Mouse (Mus musculus): ENCODE measurements around the gene Kif21a. TPM values are rescaled to one million over a fixed set of nuclear protein-coding genes. Genes with fewer than 3 reads are reported as not detected.

Kif21a gene
- total and polyA plus RNA-seq, 3 experiments = not detected

DNA sequence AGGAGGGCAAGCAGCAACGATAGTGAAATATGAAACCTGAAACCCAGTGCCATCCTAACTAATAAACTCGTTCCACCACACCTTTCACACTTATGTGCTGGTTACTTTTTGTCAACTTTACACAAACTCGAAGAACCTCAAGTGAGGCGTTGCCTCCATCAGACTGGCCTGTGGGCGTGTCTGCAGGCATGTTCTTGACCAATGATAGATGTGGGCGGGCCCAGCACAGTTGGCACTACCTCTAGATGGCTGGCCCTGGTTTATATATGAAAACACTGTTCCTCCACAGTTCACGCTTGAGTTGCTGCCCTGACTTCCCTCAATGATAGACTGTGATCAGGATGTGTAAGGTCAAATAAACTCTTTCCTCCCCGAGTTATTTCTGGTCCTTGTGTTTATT is 3.2 kb downstream of the Kif21a start (continued):
- TF ChIP-seq MEF2A (IDR thresholded peaks at IDR 0.05; ENCODE audit: extremely low read depth, insufficient replicate concordance, low read depth, low read length, poor library complexity, severe bottlenecking) = no peak
- no peak for TF ChIP-seq NELFE (IDR thresholded peaks at IDR 0.05; ENCODE audit: low read depth, low read length)
- no peak for TF ChIP-seq MAX (IDR thresholded peaks at IDR 0.05; ENCODE audit: low read length)

DNA sequence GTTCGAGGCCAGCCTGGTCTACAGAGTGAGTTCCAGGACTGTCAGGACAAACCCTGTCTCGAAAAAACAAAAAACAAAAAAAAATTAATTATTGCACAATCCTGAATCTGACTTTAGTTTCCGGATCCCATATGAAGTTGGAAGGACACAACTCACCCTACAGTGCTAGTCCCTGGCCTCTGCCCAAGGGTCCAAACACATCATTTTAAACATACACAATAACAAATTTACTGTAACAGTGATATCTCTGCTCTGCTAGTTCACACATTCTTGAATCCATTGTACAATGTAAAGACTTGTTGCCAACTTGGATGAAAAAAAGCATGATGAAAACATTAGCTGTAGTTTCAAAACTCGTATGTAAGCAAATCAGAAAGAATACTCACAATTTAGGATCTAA is 6.5 kb downstream of the Kif21a start:
- no peaks in the 10 kb centered on the region for H3K27me3 ChIP-seq (ENCODE audit: control insufficient read depth in 1 of 2, insufficient read depth in 2 of 2, low read length in 2 of 2)
- H3K4me3 ChIP-seq (ENCODE audit: control insufficient read depth in 1 of 2, insufficient read depth in 1 of 2, low read depth in 2 of 2, low read length in 2 of 2) = no peak overlapping the region
- no peaks in the 10 kb centered on the region for H3K4me1 ChIP-seq (ENCODE audit: control insufficient read depth in 1 of 2, insufficient read depth in 2 of 2, low read length in 2 of 2)
- no peaks in the 10 kb centered on the region for H3K79me2 ChIP-seq (ENCODE audit: control insufficient read depth, insufficient read depth, low read length, poor library complexity)
- no peak overlapping the region for H3K27ac ChIP-seq (ENCODE audit: control insufficient read depth, low read depth, low read length)
- H3K9me3 ChIP-seq (replicated peaks; ENCODE audit: insufficient read depth, low read length) = no peaks in the 10 kb centered on the region
- no peak for DNase-seq (ENCODE audit: low read depth, low spot score)
- H3K9ac ChIP-seq (ENCODE audit: control insufficient read depth, low read depth, low read length, poor library complexity, severe bottlenecking) = no peak overlapping the region
- no peaks in the 10 kb centered on the region for H3K36me3 ChIP-seq (ENCODE audit: control insufficient read depth in 1 of 2, insufficient read depth in 2 of 2, low read length in 2 of 2)
- no peak for TF ChIP-seq CHD1 (IDR thresholded peaks at IDR 0.05; ENCODE audit: low read depth, low read length)
- TF ChIP-seq CTCF (IDR thresholded peaks at IDR 0.05 in 2 of 3, conservative IDR thresholded peaks at IDR 0.05 in 1 of 3; ENCODE audit: control insufficient read depth in 1 of 3, insufficient read depth in 1 of 3, low read depth in 2 of 3, low read length in 3 of 3, poor library complexity in 1 of 3, severe bottlenecking in 1 of 3) = no peak
- TF ChIP-seq ELF1 (IDR thresholded peaks at IDR 0.05; ENCODE audit: low read depth, low read length) = no peak
- TF ChIP-seq ZNF384 (IDR thresholded peaks at IDR 0.05; ENCODE audit: low read depth, low read length) = no peak
- TF ChIP-seq MYC (IDR thresholded peaks at IDR 0.05; ENCODE audit: low read depth, low read length) = no peak
- no peak for TF ChIP-seq SIN3A (IDR thresholded peaks at IDR 0.05; ENCODE audit: low read length)
- no peak for TF ChIP-seq NRF1 (IDR thresholded peaks at IDR 0.05; ENCODE audit: insufficient read depth, low read depth, low read length, poor library complexity, severe bottlenecking)
- no peak for TF ChIP-seq POLR2AphosphoS5 (IDR thresholded peaks at IDR 0.05; ENCODE audit: borderline replicate concordance, low read depth, low read length)
- TF ChIP-seq RCOR1 (IDR thresholded peaks at IDR 0.05; ENCODE audit: low read depth, low read length) = no peak
- TF ChIP-seq GABPA (IDR thresholded peaks at IDR 0.05; ENCODE audit: low read depth, low read length) = no peak
- no peak for TF ChIP-seq ZC3H11A (IDR thresholded peaks at IDR 0.05; ENCODE audit: low read depth, low read length)
- TF ChIP-seq TAL1 (IDR thresholded peaks at IDR 0.05; ENCODE audit: low read length) = no peak
- no peak for TF ChIP-seq UBTF (IDR thresholded peaks at IDR 0.05; ENCODE audit: borderline replicate concordance, insufficient read depth, low read depth, low read length)
- TF ChIP-seq SMC3 (IDR thresholded peaks at IDR 0.05; ENCODE audit: low read depth, low read length) = no peak

DNA sequence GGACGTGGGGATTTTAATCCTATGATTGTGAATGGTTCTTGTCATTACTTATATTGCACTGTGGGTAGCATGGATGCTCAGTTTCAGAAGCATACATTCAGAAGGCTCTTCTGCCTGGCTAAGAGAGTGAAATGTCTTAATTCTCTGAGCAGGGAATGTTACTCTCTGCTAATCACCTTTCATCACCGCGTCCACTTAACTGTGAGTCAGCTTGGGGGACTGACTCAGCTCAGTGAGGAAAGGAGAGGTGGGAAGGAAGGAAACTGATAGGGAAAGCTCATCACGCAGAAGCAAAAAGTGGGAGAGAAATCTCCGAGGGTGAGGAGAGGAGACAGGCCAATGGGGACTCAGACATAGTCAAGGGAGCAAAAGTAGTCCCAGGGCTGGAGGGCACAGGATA is 10.9 kb downstream of the Kif21a start:
- Histone ChIP-seq H3K4me1 (ENCODE audit: control insufficient read depth in 1 of 2, insufficient read depth in 2 of 2, low read length in 2 of 2) (no peaks in the 10 kb centered on the region), H3K9ac (ENCODE audit: control insufficient read depth, low read depth, low read length, poor library complexity, severe bottlenecking) (no peak overlapping the region), H3K27ac (ENCODE audit: control insufficient read depth, low read depth, low read length) (no peak overlapping the region), H3K4me3 (ENCODE audit: control insufficient read depth in 1 of 2, insufficient read depth in 1 of 2, low read depth in 2 of 2, low read length in 2 of 2) (no peak overlapping the region), H3K27me3 (ENCODE audit: control insufficient read depth in 1 of 2, insufficient read depth in 2 of 2, low read length in 2 of 2) (no peaks in the 10 kb centered on the region), H3K79me2 (ENCODE audit: control insufficient read depth, insufficient read depth, low read length, poor library complexity) (no peaks in the 10 kb centered on the region), H3K36me3 (ENCODE audit: control insufficient read depth in 1 of 2, insufficient read depth in 2 of 2, low read length in 2 of 2) (no peaks in the 10 kb centered on the region), H3K9me3 (replicated peaks; ENCODE audit: insufficient read depth, low read length) (no peaks in the 10 kb centered on the region)
- no peak for TF ChIP-seq HCFC1 (IDR thresholded peaks at IDR 0.05; ENCODE audit: low read depth, low read length)
- no peak for TF ChIP-seq TCF12 (IDR thresholded peaks at IDR 0.05; ENCODE audit: low read depth, low read length)
- TF ChIP-seq GATA1 (IDR thresholded peaks at IDR 0.05; ENCODE audit: low read depth, low read length) = no peak
- no peak for TF ChIP-seq MYB (IDR thresholded peaks at IDR 0.05; ENCODE audit: low read depth, low read length)
- no peak for DNase-seq (ENCODE audit: low read depth, low spot score)
